Mouse (Mus musculus) bone marrow macrophage, adult 2 months (primary cell): ENCODE results near the gene Sbk3.

ENCODE experiments used
- CTCF ChIP-seq: IDR thresholded peaks from 2 replicates; pipeline ENCODE4 v1.5.1; 2012; ENCODE audit warnings: low read depth, mild to moderate bottlenecking, low read length, moderate library complexity
- POLR2A ChIP-seq: IDR thresholded peaks from 2 replicates; pipeline ENCODE4 v1.6.1; 2012; ENCODE audit warnings: mild to moderate bottlenecking, low read depth, low read length, borderline replicate concordance

- no peak for TF ChIP-seq CTCF
- TF ChIP-seq POLR2A, result no peak
Measured at GRCm38 (mm10) chr7:5020000-5020681, 49.2 kb upstream of the Sbk3 start, which contains the start of the genes Zfp865 and Ccdc106.
